Mouse (Mus musculus): ENCODE results near the gene Ccdc85c. TPM values are rescaled to one million over a fixed set of nuclear protein-coding genes. Genes with fewer than 3 reads are reported as not detected.

Gene Ccdc85c
- total and polyA plus RNA-seq, 3 experiments, result 27.1 to 43.9 (median 39.2) TPM

DNA sequence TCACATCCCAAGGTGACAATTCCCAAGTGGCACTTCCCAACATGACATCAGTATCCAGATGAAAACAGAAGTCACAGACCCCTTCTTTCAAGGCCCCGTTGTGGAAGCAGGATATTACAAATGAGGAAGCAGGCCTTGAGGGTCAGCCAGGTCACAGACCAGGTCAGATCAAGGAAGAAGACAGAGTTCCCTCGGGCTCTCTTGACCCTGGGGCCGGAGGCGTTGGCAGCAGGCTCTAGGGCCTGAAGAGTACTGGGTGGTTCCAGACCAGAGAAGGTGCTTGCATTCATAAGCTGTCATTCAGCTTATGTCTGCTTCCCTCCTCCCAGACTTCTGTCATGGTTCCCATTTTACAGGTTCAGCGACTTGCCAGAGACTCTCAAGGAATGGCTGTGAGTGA lies 5.5 kb downstream of the Ccdc85c start:
- DNase-seq, result no peak
- Histone ChIP-seq H3K27me3 (ENCODE audit: control insufficient read depth, insufficient read depth, low read length) (no peaks in the 10 kb centered on the region), H3K4me1 (ENCODE audit: control insufficient read depth, insufficient read depth, low read length) (peaks cover 43% of the 10 kb centered on the region), H3K4me3 (no peak overlapping the region), H3K9ac (ENCODE audit: low read depth, low read length) (no peak overlapping the region), H3K79me2 (replicated peaks; ENCODE audit: control insufficient read depth, insufficient read depth, low read length) (no peaks in the 10 kb centered on the region), H3K27ac (peak overlapping the region; percentile 49; the same call in 1 of the 2 replicates), H3K36me3 (ENCODE audit: control insufficient read depth, insufficient read depth, low read length) (peaks cover 2% of the 10 kb centered on the region)
- WGBS, result 57% methylated on average over 5 of the region's 5 CpGs
- intact Hi-C loops (cut with DNase I), result no loop called here
- no peak for TF ChIP-seq EP300 (IDR thresholded peaks at IDR 0.05; ENCODE audit: insufficient read depth, low read depth, low read length)
- TF ChIP-seq CTCF (IDR thresholded peaks at IDR 0.05), result no peak
- TF ChIP-seq POLR2A (IDR thresholded peaks at IDR 0.05; ENCODE audit: insufficient read depth, low read depth, low read length), result no peak

DNA sequence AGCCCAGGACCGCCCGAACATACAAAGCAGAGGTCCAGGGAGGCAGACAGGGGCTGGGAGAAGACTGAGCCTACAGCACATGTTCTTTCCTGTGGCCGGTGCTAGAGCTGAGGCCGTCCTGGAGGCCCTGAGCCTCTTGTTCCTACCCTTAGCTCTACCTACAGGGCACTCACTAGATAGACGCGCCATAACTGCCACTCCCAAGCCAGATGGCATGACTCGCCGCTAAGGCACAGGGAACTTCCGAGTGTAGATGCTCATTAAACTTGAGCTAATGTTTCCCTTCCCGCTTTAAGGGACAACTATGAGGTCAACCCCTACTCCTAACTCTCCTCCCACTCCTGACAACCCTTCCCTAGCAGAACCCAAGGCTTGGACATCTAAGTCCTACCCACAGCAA lies 6.3 kb downstream of the Ccdc85c start:
- peaks cover 48% of the 10 kb centered on the region for H3K4me1 ChIP-seq (ENCODE audit: control insufficient read depth, insufficient read depth, low read length)
- WGBS, result 93% methylated on average over 10 of the region's 10 CpGs

GRCm38 (mm10) chr12:108267653-108268052 lies 7.6 kb downstream of the Ccdc85c start:
- H3K9ac ChIP-seq (ENCODE audit: low read depth, low read length), result no peak overlapping the region
- peak; percentile 61 to 64 for DNase-seq
- TF ChIP-seq POLR2A (IDR thresholded peaks at IDR 0.05; ENCODE audit: insufficient read depth, low read depth, low read length) (0 out of 2 replicates have a peak, but pooled peaks have one; percentile 28), EP300 (IDR thresholded peaks at IDR 0.05; ENCODE audit: insufficient read depth, low read depth, low read length) (peak; percentile 68; the same call in 1 of the 2 replicates), CTCF (IDR thresholded peaks at IDR 0.05) (no peak)
- intact Hi-C loops (cut with DNase I), result no loop called here
- WGBS, result 38% methylated on average over 7 of the region's 7 CpGs
- no peaks in the 10 kb centered on the region for H3K79me2 ChIP-seq (replicated peaks; ENCODE audit: control insufficient read depth, insufficient read depth, low read length)
- H3K27ac ChIP-seq, result peak overlapping the region; percentile 87
- no peaks in the 10 kb centered on the region for H3K27me3 ChIP-seq (ENCODE audit: control insufficient read depth, insufficient read depth, low read length)
- H3K4me3 ChIP-seq, result no peak overlapping the region
- H3K36me3 ChIP-seq (ENCODE audit: control insufficient read depth, insufficient read depth, low read length), result peaks cover 2% of the 10 kb centered on the region
- H3K4me1 ChIP-seq (ENCODE audit: control insufficient read depth, insufficient read depth, low read length), result peaks cover 47% of the 10 kb centered on the region

More for the DNA sequence above, 6.3 kb downstream of the Ccdc85c start:
- TF ChIP-seq CTCF (IDR thresholded peaks at IDR 0.05), result no peak
- no peak for TF ChIP-seq EP300 (IDR thresholded peaks at IDR 0.05; ENCODE audit: insufficient read depth, low read depth, low read length)
- TF ChIP-seq POLR2A (IDR thresholded peaks at IDR 0.05; ENCODE audit: insufficient read depth, low read depth, low read length), result no peak
- intact Hi-C loops (cut with DNase I), result no loop called here
- H3K79me2 ChIP-seq (replicated peaks; ENCODE audit: control insufficient read depth, insufficient read depth, low read length), result no peaks in the 10 kb centered on the region
- peaks cover 2% of the 10 kb centered on the region for H3K36me3 ChIP-seq (ENCODE audit: control insufficient read depth, insufficient read depth, low read length)
- no peak for DNase-seq
- no peaks in the 10 kb centered on the region for H3K27me3 ChIP-seq (ENCODE audit: control insufficient read depth, insufficient read depth, low read length)
- no peak overlapping the region for H3K9ac ChIP-seq (ENCODE audit: low read depth, low read length)
- peak overlapping the region; percentile 87; the same call in 1 of the 2 replicates for H3K27ac ChIP-seq
- no peak overlapping the region for H3K4me3 ChIP-seq

GRCm38 (mm10) chr12:108265831-108266619 lies 9.2 kb downstream of the Ccdc85c start:
- peak; percentile 66 to 73 for DNase-seq
- TF ChIP-seq CTCF (IDR thresholded peaks at IDR 0.05), result no peak
- 0 out of 2 replicates have a peak, but pooled peaks have one; percentile 0 for TF ChIP-seq POLR2A (IDR thresholded peaks at IDR 0.05; ENCODE audit: insufficient read depth, low read depth, low read length)
- TF ChIP-seq EP300 (IDR thresholded peaks at IDR 0.05; ENCODE audit: insufficient read depth, low read depth, low read length), result no peak
- WGBS, result 52% methylated on average over 27 of the region's 27 CpGs
- peaks cover 39% of the 10 kb centered on the region for H3K4me1 ChIP-seq (ENCODE audit: control insufficient read depth, insufficient read depth, low read length)
- H3K4me3 ChIP-seq, result peak overlapping the region; percentile 20; the same call in 1 of the 2 replicates
- H3K27ac ChIP-seq, result peak overlapping the region; percentile 87
- H3K36me3 ChIP-seq (ENCODE audit: control insufficient read depth, insufficient read depth, low read length), result peaks cover 2% of the 10 kb centered on the region
- no peaks in the 10 kb centered on the region for H3K27me3 ChIP-seq (ENCODE audit: control insufficient read depth, insufficient read depth, low read length)
- peak overlapping the region; percentile 7; the same call in 1 of the 2 replicates for H3K9ac ChIP-seq (ENCODE audit: low read depth, low read length)
- intact Hi-C loops (cut with DNase I), result loop anchor here (2.0 kb wide), 1 partner anchor 17 kb away; no protein-coding TSS in a partner anchor
- 0 out of 2 replicates have a peak, but pooled peaks cover under 1% of the 10 kb centered on the region for H3K79me2 ChIP-seq (replicated peaks; ENCODE audit: control insufficient read depth, insufficient read depth, low read length)

GRCm38 (mm10) chr12:108264918-108265317 lies 10.3 kb downstream of the Ccdc85c start:
- TF ChIP-seq EP300 (IDR thresholded peaks at IDR 0.05; ENCODE audit: insufficient read depth, low read depth, low read length) (no peak), CTCF (IDR thresholded peaks at IDR 0.05) (no peak), POLR2A (IDR thresholded peaks at IDR 0.05; ENCODE audit: insufficient read depth, low read depth, low read length) (no peak)
- peak overlapping the region; percentile 43; the same call in 1 of the 2 replicates for H3K27ac ChIP-seq
- peaks cover 35% of the 10 kb centered on the region for H3K4me1 ChIP-seq (ENCODE audit: control insufficient read depth, insufficient read depth, low read length)
- intact Hi-C loops (cut with DNase I), result loop anchor here (2.0 kb wide), 1 partner anchor 16 kb away; no protein-coding TSS in a partner anchor
- no peak overlapping the region for H3K9ac ChIP-seq (ENCODE audit: low read depth, low read length)
- H3K4me3 ChIP-seq, result no peak overlapping the region
- DNase-seq, result no peak
- WGBS, result 56% methylated on average over 7 of the region's 7 CpGs
- peaks cover 3% of the 10 kb centered on the region; the same call in 1 of the 2 replicates for H3K79me2 ChIP-seq (replicated peaks; ENCODE audit: control insufficient read depth, insufficient read depth, low read length)
- H3K36me3 ChIP-seq (ENCODE audit: control insufficient read depth, insufficient read depth, low read length), result peaks cover under 1% of the 10 kb centered on the region; the same call in 1 of the 2 replicates
- H3K27me3 ChIP-seq (ENCODE audit: control insufficient read depth, insufficient read depth, low read length), result no peaks in the 10 kb centered on the region

All from heart, adult 2 months (tissue).